Mouse (Mus musculus) mouse embryonic stem cell (cell line): ENCODE results near the gene Dip2b.

ENCODE experiments used
- in situ Hi-C, 2 experiments: fragments of 300-500 bp; cut with MboI; formaldehyde crosslinking; loops; 1 replicate in 1 of 2; 3 replicates in 1 of 2; pipeline ENCODE4 v1.14.3; 2019 to 2020; ENCODE audit warnings: low sequenced_read_pairs in 2 of 2, low pct_unique_long_range_greater_than_20kb in 1 of 2, mixed read lengths in 1 of 2; ENCODE audit not compliant: unreplicated experiment in 1 of 2

Gene Dip2b

GRCm38 (mm10) chr15:100041267-100042047 lies 3.0 kb downstream of the Dip2b start:
- in situ Hi-C loops = loop anchor here (25.0 kb wide), 2 partner anchors 96 to 271 kb away; partner anchors contain the start of gene Mettl7a1 (in 1 of the 2)

- in situ Hi-C loops = loop anchor here (25.0 kb wide), 2 partner anchors 95 to 270 kb away; partner anchors contain the start of gene Mettl7a1 (in 1 of the 2)
Measured at GRCm38 (mm10) chr15:100042048-100042400, 3.6 kb downstream of the Dip2b start.

GRCm38 (mm10) chr15:100045576-100045975 lies 7.1 kb downstream of the Dip2b start:
- in situ Hi-C loops = loop anchor here (25.0 kb wide), 2 partner anchors 92 to 267 kb away; partner anchors contain the start of gene Mettl7a1 (in 1 of the 2)

DNA sequence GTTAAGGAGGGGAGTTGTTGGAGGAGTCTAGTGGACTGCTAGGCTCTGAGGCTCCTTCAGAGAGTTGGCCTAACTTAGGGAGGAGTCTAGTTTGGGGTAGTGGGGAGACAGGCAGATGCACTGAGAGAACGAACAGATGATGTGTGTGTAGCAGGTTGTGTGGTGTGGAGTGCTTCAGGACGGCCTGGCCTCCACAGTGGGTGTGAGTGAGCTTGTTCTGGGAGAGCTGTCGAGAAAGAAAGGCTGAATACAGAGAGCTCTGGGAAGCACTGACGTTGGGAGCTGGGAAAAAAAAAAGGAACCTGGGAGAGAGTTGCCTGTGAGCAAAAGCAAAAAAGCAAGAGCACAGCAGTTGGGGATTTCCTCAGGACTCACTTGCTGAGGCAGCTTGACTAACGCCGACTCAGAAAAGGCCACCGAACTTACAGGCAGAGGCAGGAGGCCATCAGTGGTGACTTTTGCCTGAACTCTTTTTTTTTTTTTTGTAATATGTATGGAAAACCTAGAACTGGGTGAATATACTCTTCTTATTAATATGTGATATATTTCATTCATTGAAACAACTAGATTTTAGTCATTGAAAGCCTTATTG lies 11.1 kb downstream of the Dip2b start:
- in situ Hi-C loops = loop anchor here (25.0 kb wide), 2 partner anchors 88 to 263 kb away; partner anchors contain the start of gene Mettl7a1 (in 1 of the 2)

DNA sequence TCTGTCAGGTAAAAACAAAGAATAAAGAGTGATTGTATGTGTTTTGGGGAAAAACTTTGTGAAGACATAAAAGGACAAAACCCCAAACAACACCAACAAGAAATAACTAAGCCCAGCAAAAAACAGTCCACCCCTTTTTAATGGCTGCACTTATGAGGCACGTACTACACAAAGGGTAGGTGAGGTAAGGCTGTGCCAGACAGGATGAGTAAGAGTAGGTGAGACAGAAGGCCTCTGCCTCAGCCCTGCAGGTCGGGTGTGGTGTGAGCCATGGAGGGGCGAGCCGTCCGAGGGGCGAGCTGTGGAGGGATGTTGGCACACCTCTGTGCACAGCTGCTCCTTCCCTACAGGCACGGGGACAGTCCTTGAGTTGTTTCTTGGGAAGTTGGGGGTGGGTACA lies 12.5 kb downstream of the Dip2b start:
- in situ Hi-C loops = no loop called here

DNA sequence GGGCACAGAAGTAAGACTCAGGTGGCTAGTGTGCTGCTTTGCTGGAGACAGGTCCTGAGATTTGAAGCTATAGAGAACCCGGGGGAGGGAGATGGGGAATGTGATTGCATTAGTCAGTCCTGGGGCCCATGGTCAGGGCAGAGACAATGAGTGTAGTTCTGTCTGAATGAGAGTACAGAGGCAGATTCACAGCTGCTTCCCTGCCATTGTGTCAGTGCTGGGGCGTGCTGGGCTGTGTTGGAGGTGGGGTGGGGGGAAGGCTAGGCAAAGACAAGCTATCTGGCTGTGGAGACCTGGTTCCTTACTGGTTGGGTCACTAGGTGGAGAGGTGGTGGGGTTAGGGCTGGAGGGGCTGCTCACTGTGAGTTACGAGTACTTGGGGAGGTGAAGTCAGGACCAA lies 14.3 kb downstream of the Dip2b start:
- in situ Hi-C loops = no loop called here

DNA sequence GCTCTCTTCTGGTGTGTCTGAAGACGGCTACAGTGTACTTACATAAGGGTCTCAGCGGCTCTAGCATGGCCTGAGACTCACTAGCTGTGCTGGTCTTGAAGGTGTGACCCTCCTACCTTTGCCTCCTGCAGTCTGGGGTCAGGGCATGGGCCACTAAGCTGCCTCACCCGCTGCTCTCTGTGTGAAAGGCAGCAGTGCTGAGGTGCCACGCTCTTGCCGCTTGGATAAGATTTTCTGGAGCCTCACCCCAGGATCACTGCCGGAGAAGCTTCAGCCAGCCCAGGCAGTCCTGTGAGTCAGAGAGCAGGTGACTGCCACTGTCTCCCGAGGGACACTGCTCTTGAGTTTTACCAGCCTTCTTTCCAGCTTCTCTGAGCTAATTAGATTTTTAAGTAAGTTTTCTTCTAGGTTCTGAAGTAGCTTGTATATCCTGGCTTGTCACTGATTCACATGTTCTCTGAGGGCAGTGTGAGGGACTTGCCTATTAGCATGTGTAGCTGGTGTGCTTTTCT lies 18.0 kb downstream of the Dip2b start:
- in situ Hi-C loops = no loop called here

DNA sequence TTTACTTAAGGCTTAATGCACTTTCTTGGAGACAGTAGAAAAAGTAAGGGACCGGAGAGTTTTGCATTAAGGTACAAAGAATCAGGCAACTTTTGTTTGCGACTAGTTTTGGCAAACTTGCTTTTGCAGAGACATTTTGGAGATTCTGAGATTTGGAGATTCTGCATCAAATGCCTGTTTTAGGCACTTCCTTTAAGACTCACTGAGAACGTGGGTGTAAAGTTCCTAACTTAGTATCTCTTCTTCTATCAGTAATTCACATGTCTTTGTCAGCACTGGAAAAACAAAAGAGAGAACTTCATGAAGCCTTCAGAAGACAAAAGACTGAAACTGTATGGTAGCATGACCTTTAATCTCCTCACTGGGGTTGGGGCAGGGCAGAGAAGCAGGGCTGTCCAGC lies 19.2 kb downstream of the Dip2b start:
- in situ Hi-C loops = no loop called here

- in situ Hi-C loops = no loop called here
Measured at GRCm38 (mm10) chr15:100058143-100058542, 19.7 kb downstream of the Dip2b start.

DNA sequence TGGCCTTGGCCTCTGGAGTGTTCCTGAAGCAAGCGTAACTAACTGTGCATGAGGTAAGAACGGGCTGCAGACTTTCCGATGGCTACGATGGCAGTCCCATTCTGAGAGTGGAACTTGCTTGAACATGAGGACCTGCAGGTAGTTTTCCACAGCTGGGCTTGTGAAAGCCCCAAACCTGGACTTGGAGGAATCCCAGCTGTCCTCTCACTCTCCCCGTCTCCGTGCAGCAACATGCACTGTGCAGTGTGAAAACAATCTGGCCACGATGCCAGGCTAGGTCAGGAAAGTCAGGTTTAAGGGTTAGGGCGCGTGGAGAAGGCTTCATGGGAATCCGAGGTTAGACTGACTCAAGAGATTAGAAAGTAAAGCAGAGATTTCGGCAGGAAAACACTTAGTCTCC lies 20.4 kb downstream of the Dip2b start:
- in situ Hi-C loops = no loop called here

- in situ Hi-C loops = no loop called here
Measured at GRCm38 (mm10) chr15:100059626-100060311, 21.3 kb downstream of the Dip2b start.

- in situ Hi-C loops = no loop called here
Measured at GRCm38 (mm10) chr15:100060513-100061140, 22.2 kb downstream of the Dip2b start.

DNA sequence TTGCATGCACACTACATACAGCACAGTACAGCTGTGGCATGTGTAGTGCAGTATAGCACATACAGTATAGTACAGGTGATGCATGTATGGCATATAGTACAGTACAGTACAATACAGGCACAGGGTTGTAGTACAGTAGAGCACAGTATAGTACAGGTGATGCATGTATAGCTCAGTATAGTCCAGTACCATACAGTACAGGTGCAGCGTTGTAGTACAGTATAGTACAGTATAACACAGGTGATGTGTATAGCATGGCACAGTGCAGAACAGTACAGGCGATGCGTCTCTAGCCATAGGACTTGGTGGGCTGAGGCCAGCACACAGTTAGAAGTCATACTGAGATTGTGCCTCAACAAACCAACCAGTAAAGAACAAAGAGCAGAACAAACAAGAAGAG lies 22.9 kb downstream of the Dip2b start:
- in situ Hi-C loops = no loop called here

- in situ Hi-C loops = no loop called here
Measured at GRCm38 (mm10) chr15:100063229-100063773, 24.8 kb downstream of the Dip2b start.

DNA sequence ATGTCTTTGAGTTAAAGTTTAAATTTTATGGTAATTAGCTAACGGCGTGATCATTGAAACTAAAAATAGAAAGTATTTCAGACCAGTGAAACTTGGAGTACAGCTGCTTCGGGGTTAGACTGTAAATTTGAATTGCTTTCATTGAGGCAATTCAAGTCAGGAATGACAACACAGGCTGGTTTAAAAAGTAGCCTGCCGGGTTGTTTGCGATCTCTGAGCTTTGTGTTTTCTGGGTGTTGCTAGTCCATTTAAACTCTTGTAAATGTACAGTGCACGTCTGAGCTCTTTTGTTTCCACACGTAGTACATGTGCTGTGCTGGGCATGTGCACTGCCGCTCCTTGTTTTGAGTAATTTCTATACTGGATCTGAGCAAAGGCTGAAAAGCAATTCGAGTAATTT lies 28.2 kb downstream of the Dip2b start:
- in situ Hi-C loops = no loop called here

- in situ Hi-C loops = no loop called here
Measured at GRCm38 (mm10) chr15:100069101-100069500, 30.6 kb downstream of the Dip2b start.

DNA sequence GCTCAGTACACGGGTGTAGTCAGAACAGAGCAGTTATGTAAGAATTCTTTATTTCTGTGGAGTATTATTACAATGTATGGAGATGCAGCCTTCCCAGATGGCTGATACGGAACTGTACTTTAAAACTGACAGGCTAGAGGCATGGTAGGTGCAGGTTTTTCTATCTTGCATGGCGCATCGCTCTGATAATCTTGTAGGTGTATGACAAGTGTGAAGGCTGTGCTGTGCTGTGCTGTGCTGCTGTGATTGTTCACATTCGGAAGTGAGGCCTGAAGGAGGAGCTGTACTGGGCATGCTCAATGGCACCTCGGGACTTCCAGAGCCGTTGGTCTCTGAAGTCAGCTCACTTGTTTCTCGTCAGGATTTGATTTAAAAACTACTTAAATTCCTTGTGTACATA lies 31.6 kb downstream of the Dip2b start:
- in situ Hi-C loops = no loop called here

DNA sequence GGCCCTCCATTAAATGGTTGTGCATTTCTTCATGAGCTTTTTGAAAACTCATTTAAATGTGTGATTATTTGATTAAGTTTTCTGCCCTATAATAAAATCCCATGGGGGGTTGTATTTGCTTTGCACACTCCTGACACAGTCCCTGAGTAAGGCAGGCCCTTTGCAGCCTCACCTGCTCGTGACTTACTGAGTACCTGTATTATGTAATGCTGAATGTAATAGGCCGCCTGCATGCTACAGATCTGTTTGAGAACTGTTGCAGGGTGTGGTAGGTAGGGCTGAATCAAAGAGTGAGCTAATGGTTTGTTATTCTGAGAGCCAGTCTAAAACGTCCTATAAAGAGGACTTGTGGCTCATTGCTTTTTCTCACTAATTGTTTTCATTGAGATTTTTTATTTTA lies 33.4 kb downstream of the Dip2b start:
- in situ Hi-C loops = no loop called here
